Mouse (Mus musculus): ENCODE data around the gene Ifit1bl2. TPM values are rescaled to one million over a fixed set of nuclear protein-coding genes. Genes with fewer than 3 reads are reported as not detected.
A peak's percentile ranks its signal among the peaks of the same experiment; 100 is the strongest.
"Not testable (repeated sequence)": the region's sequence is repeated elsewhere in the genome, so short reads cannot be mapped to it uniquely, and the experiment has no call there.

Ifit1bl2 gene
- polyA plus RNA-seq, 1 experiment = 0.42 TPM

DNA sequence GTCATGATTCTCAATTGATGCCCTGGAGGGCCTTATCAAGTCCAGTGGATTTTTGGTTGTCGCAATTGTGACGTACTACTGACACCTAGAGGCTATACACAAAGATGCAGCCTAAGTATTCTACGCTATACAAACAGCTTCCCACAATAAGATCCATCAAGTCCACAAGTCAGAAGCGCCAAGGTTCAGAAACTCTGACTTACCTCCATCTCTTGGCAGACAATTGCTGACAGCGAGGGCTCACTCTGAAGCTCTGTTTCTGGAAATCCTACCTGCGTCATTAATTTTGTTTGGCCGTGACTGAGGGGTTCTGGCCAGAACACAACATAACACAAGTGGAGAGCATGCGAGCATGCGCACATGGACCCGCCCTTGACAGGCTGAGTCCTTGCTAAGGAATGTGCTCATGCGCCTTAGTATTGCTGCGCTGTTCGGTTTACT is 21.5 kb upstream of the Ifit1bl2 start:
- Histone ChIP-seq H3K27ac (ENCODE audit: insufficient read depth, low read depth, low read length) (peak overlapping the region; percentile 61; the same call in 1 of the 2 replicates), H3K27me3 (replicated peaks; ENCODE audit: control insufficient read depth, insufficient read depth, low read length) (no peaks in the 10 kb centered on the region), H3K4me3 (ENCODE audit: insufficient read depth, low read depth, low read length) (peak overlapping the region; percentile 41), H3K4me1 (ENCODE audit: control insufficient read depth, insufficient read depth, low read length) (0 out of 2 replicates have a peak, but pooled peaks cover 3% of the 10 kb centered on the region), H3K36me3 (ENCODE audit: control insufficient read depth, insufficient read depth, low read length) (no peaks in the 10 kb centered on the region)
- 13% methylated on average over 13 of the region's 13 CpGs for WGBS
- peak; percentile 74 for DNase-seq
- TF ChIP-seq CTCF (conservative IDR thresholded peaks at IDR 0.05; ENCODE audit: insufficient read depth, insufficient read length, low read depth, low read length) = peak; percentile 34; the same call in 1 of the 2 replicates
- no peak for TF ChIP-seq POLR2A (IDR thresholded peaks at IDR 0.05; ENCODE audit: low read depth, low read length)

DNA sequence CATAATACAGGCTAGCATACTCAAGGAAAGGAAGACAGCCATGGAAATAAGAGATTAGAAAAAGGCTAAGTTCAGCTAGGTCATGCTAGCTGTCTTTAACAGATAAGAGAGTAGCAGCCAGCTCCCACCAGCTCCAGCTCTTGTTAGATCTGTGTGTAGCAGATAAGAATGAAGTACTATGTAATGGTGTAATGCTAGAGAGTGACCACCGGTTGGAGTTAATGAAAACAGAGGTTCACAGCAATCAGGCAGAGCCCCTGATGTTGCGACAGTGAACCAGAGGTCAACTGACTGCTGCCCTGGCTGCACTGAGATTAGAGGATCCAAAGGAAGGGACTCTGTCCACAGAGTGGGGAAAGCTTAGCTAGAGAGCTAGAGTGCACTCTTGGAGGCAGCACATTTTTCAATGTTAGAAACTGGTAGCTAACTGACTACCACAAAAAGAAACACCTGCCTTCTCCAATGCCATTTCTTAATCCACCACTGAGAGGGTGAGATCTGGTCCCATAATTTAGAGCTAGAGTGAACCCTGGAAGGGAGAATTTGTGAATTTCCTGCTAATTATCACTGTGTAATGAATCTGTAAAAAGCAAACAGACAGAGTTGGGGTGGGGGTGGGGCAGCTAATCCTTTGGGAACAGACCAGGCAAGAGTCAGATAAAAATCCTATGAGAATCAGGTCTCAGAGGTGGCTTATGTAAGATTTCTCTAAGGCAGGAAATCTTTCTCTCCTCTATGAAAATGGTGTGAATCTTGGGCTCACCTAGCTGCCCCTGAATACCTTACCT is 16.2 kb upstream of the Ifit1bl2 start:
- Histone ChIP-seq H3K4me1 (ENCODE audit: control insufficient read depth, insufficient read depth, low read length) (no peaks in the 10 kb centered on the region), H3K4me3 (ENCODE audit: insufficient read depth, low read depth, low read length) (no peak overlapping the region), H3K36me3 (ENCODE audit: control insufficient read depth, insufficient read depth, low read length) (no peaks in the 10 kb centered on the region), H3K27me3 (replicated peaks; ENCODE audit: control insufficient read depth, insufficient read depth, low read length) (no peaks in the 10 kb centered on the region), H3K27ac (ENCODE audit: insufficient read depth, low read depth, low read length) (no peak overlapping the region)
- no peak for TF ChIP-seq CTCF (conservative IDR thresholded peaks at IDR 0.05; ENCODE audit: insufficient read depth, insufficient read length, low read depth, low read length)
- 38% methylated on average over 2 of the region's 2 CpGs for WGBS
- DNase-seq = peak; percentile 10

DNA sequence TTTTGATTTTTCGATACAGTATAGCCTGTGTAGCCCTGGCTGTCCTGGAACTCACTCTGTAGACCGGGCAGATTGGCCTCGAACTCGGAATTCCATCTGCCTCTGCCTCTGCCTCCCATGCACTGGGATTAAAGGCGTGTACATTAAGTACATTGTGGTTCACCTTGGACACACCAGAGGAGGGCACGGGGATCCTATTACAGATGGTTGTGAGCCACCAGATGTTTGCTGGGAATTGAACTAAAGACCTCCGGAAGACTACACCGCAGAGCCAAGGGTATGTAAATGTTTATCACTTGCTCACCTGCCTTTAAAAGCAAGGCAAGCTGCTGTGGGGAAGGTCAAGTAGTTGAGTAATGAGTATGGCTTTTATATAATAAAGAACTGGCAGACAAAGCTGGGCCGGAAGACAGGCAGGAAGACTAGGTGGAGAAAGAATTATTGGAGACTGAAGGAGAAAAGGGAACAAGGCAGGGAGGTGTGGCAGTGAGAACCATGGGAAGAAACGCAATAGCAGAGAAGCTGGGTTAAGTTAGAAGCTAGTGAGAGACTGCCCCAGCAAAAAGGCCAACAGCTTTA is 14.8 kb upstream of the Ifit1bl2 start:
- H3K4me1 ChIP-seq (ENCODE audit: control insufficient read depth, insufficient read depth, low read length) = no peaks in the 10 kb centered on the region
- no peak overlapping the region for H3K27ac ChIP-seq (ENCODE audit: insufficient read depth, low read depth, low read length)
- H3K27me3 ChIP-seq (replicated peaks; ENCODE audit: control insufficient read depth, insufficient read depth, low read length) = no peaks in the 10 kb centered on the region
- 86% methylated on average over 10 of the region's 10 CpGs for WGBS
- TF ChIP-seq CTCF (conservative IDR thresholded peaks at IDR 0.05; ENCODE audit: insufficient read depth, insufficient read length, low read depth, low read length) (no peak), POLR2A (IDR thresholded peaks at IDR 0.05; ENCODE audit: low read depth, low read length) (no peak)
- no peak overlapping the region for H3K4me3 ChIP-seq (ENCODE audit: insufficient read depth, low read depth, low read length)
- H3K36me3 ChIP-seq (ENCODE audit: control insufficient read depth, insufficient read depth, low read length) = no peaks in the 10 kb centered on the region
- no peak for DNase-seq

DNA sequence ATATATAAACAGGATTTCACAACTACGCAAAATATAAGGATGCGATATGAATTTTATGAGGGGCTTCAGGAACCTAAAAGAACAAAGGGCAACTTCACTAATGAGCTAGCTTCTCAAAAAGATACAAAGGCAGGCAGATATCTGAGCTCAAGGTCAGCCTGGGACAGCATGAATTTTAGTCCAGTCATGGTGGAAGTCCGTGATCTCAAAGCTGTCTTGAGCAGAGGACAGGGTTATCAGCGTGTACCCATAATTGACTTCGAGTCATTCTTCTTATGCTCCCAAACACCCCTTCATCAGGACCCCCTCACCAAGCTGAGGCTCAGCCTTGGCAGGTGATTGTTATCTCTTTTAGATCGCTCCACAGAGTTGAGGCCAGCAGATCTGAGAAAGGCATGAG is 10.5 kb upstream of the Ifit1bl2 start:
- Histone ChIP-seq H3K27ac (ENCODE audit: insufficient read depth, low read depth, low read length) (no peak overlapping the region), H3K4me3 (ENCODE audit: insufficient read depth, low read depth, low read length) (no peak overlapping the region), H3K4me1 (ENCODE audit: control insufficient read depth, insufficient read depth, low read length) (no peaks in the 10 kb centered on the region; the same call in 1 of the 2 replicates), H3K27me3 (replicated peaks; ENCODE audit: control insufficient read depth, insufficient read depth, low read length) (no peaks in the 10 kb centered on the region), H3K36me3 (ENCODE audit: control insufficient read depth, insufficient read depth, low read length) (no peaks in the 10 kb centered on the region)
- TF ChIP-seq POLR2A (IDR thresholded peaks at IDR 0.05; ENCODE audit: low read depth, low read length) = no peak
- TF ChIP-seq CTCF (conservative IDR thresholded peaks at IDR 0.05; ENCODE audit: insufficient read depth, insufficient read length, low read depth, low read length) = no peak
- DNase-seq = no peak
- WGBS = 86% methylated on average over 6 of the region's 6 CpGs

DNA sequence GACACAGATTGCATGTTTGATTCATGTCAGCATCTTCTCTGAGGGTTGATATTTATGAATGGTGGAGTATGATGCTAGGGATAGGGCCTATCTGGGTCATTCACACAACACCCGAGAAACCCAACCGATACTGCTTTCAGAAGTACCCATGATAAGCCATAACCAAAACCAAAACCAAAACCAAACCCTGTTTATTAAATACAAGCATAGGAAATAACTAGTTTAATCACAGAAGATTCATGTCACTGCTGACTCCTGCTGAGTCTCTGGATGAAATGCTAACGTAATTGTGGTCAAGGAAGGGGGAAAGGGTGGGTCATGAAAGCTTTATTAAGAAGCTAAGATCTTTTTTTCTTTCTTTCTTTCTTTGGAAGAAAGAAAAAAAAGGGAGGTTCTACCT is 9.7 kb upstream of the Ifit1bl2 start:
- no peak overlapping the region for H3K27ac ChIP-seq (ENCODE audit: insufficient read depth, low read depth, low read length)
- no peaks in the 10 kb centered on the region; the same call in 1 of the 2 replicates for H3K4me1 ChIP-seq (ENCODE audit: control insufficient read depth, insufficient read depth, low read length)
- no peak for DNase-seq
- H3K27me3 ChIP-seq (replicated peaks; ENCODE audit: control insufficient read depth, insufficient read depth, low read length) = no peaks in the 10 kb centered on the region
- WGBS = 79% methylated on average over 3 of the region's 3 CpGs
- no peak for TF ChIP-seq CTCF (conservative IDR thresholded peaks at IDR 0.05; ENCODE audit: insufficient read depth, insufficient read length, low read depth, low read length)
- TF ChIP-seq POLR2A (IDR thresholded peaks at IDR 0.05; ENCODE audit: low read depth, low read length) = no peak
- H3K4me3 ChIP-seq (ENCODE audit: insufficient read depth, low read depth, low read length) = no peak overlapping the region
- no peaks in the 10 kb centered on the region for H3K36me3 ChIP-seq (ENCODE audit: control insufficient read depth, insufficient read depth, low read length)

DNA sequence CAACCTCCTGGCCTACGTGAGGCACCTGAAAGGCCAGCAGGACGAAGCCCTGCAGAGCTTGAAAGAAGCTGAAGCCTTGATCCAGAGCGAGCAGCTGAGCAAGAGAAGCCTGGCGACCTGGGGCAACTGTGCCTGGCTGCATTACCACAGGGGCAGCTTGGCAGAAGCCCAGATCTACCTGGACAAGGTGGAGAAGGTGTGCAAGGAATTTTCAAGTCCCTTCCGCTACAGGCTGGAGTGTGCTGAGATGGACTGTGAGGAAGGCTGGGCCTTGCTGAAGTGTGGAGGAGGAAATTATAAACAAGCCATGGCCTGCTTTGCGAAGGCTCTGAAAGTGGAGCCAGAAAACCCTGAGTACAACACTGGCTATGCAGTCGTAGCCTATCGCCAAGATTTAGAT is 7.1 kb upstream of the Ifit1bl2 start:
- not testable (repeated sequence) for H3K27ac ChIP-seq (ENCODE audit: insufficient read depth, low read depth, low read length); H3K27me3 ChIP-seq (replicated peaks; ENCODE audit: control insufficient read depth, insufficient read depth, low read length); H3K36me3 ChIP-seq (ENCODE audit: control insufficient read depth, insufficient read depth, low read length); H3K4me3 ChIP-seq (ENCODE audit: insufficient read depth, low read depth, low read length); H3K4me1 ChIP-seq (ENCODE audit: control insufficient read depth, insufficient read depth, low read length)
- peak; percentile 21 for DNase-seq
- WGBS = 80% methylated on average over 8 of the region's 8 CpGs

DNA sequence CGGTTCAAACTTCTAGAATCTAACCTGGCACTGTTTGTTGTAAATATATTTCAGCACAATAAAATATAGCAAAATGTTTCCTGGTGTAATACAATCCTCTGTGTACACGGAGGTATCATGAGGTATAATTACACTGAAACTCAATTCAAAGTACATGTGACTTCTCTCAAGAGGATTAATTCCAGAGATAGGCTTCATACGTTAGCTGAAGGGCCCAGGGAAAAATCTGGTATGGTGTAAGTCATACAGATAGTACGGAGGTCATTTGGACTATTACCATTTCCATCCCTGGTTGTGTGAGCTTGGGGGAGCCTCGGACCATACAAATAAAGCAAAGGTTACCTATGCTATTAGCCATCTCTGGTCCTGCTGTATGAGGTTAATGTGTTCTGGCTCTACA is 2.1 kb upstream of the Ifit1bl2 start:
- no peaks in the 10 kb centered on the region; the same call in 1 of the 2 replicates for H3K4me1 ChIP-seq (ENCODE audit: control insufficient read depth, insufficient read depth, low read length)
- H3K27me3 ChIP-seq (replicated peaks; ENCODE audit: control insufficient read depth, insufficient read depth, low read length) = no peaks in the 10 kb centered on the region
- no peaks in the 10 kb centered on the region for H3K36me3 ChIP-seq (ENCODE audit: control insufficient read depth, insufficient read depth, low read length)
- H3K27ac ChIP-seq (ENCODE audit: insufficient read depth, low read depth, low read length) = no peak overlapping the region
- H3K4me3 ChIP-seq (ENCODE audit: insufficient read depth, low read depth, low read length) = no peak overlapping the region
- DNase-seq = no peak
- no peak for TF ChIP-seq POLR2A (IDR thresholded peaks at IDR 0.05; ENCODE audit: low read depth, low read length)
- TF ChIP-seq CTCF (conservative IDR thresholded peaks at IDR 0.05; ENCODE audit: insufficient read depth, insufficient read length, low read depth, low read length) = no peak
- WGBS = 74% methylated on average over 5 of the region's 5 CpGs
